Mouse (Mus musculus) erythroblast, embryonic 14.5 days (primary cell): ENCODE results near the gene Nyx.

ENCODE experiments used
- GATA1 ChIP-seq: IDR thresholded peaks from 2 replicates; pipeline ENCODE4 v1.6.1; 2012; ENCODE audit warnings: low read length, inconsistent platforms, mixed read lengths
- TAL1 ChIP-seq: IDR thresholded peaks from 3 replicates; pipeline ENCODE4 v1.6.1; 2012; ENCODE audit warnings: low read length, inconsistent platforms, mixed read lengths

- no peak for TF ChIP-seq GATA1
- no peak for TF ChIP-seq TAL1
Measured at GRCm38 (mm10) chrX:13475382-13475781, 9.5 kb downstream of the Nyx start.
